Mouse (Mus musculus) cerebellum, postnatal 36 days (tissue): ENCODE measurements at regions not wholly inside any gene's neighbourhood (a gene's known extent, or its start where the extent isn't known, plus 50 kb on each side); places are given as distances from the start of the nearest gene placed in this dataset.

ENCODE experiments used
- DNase-seq, 2 experiments: peaks; one replicate each; pipeline ENCODE4 v3.0.0; 2021 to 2022; ENCODE audit warnings: mixed read lengths in 2 of 2

DNA sequence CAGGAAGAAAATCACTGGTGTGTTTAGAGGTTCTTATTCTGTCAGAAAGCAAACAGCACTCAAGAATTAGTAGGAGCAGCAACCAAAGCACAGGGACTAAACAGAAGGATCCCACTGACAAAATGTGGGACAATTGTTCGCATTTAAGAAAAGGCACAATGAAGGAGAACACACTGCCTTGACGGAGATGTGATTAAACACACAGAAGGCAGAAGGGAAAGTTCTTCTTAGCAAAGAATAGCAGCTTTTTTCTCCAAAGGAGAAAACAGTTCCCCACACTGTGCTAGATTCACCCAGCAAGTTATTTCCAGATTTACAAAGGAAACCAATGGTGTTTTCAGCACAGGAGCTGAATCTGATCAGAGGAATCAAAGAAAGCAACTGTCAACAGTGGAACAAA is 316.5 kb downstream of the Nsun3 start:
- no peak for DNase-seq

GRCm38 (mm10) chr16:62469286-62469685 is 317.3 kb downstream of the Nsun3 start:
- no peak for DNase-seq

- peak; percentile 23 to 30 for DNase-seq
Measured at GRCm38 (mm10) chr16:62468846-62469245, 317.8 kb downstream of the Nsun3 start.

DNA sequence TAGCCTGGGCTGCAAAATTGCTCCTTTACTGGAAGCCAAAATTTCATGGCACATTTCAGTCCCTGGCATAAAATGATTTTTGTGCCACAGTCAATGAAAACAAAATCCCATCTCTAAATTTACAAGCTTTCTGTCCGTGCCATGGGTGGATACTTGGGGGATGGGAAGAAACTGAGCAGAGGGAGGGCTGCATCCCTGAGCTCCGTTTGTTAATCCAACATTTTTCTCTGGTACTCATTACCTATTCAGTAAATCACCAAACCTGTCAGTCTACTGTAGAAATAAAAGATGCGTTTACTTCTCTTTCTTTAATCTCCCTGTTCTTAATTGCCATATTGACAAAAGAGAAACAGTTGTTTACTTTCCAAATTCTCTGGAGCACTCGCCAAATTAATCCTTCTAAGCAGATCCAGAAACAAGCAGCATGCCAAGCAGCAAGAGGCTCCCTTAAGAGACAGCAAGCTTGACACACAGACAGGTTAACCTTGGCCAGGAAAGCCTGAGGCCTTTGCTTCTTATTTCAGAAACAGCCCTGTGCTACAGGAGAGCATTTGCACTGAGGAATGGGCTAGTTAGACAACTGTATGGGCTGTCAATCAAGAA is 326.6 kb downstream of the Nsun3 start:
- DNase-seq = no peak

DNA sequence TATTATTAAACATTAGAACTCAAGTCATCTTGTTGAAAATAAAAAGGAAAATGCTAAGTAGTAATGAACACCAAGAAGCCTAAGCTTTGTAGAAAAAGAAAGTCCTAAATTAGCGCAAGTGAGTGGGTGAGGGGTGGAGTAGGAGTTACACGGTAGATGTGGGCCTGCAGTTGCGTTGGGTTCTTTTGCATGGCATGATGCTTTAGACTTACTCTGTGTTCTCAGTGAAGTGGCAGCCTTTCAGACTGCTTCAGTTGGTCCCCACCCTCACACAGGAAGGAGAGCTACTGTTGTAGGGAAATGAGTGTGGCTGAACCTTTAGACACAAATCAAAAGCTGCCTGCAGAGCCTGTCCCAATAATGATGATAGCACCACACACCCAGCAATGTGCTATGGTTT is 336.9 kb downstream of the Nsun3 start:
- DNase-seq = no peak

GRCm38 (mm10) chr16:62447380-62447779 is 339.2 kb downstream of the Nsun3 start:
- DNase-seq = no peak

DNA sequence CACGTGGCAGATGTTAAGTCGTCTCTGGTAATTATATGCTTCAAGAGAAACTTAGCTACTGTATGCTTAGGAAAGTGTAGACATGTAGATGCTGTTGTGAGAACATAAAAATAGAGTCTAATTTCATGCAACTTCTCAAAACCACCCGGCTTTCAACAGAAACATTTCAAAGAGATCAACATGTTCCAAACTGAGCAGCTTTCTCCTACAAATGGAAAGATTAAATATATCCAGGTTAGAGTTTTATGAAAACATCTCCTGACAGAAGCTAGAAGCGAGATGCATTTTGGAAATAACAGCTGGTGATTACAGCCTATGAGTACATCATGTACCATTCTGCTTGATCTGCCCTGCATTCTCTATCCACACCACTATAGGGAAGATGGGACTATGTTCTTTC is 345.4 kb downstream of the Nsun3 start:
- DNase-seq = no peak

GRCm38 (mm10) chr16:62433125-62433524 is 353.5 kb downstream of the Nsun3 start:
- no peak for DNase-seq

DNA sequence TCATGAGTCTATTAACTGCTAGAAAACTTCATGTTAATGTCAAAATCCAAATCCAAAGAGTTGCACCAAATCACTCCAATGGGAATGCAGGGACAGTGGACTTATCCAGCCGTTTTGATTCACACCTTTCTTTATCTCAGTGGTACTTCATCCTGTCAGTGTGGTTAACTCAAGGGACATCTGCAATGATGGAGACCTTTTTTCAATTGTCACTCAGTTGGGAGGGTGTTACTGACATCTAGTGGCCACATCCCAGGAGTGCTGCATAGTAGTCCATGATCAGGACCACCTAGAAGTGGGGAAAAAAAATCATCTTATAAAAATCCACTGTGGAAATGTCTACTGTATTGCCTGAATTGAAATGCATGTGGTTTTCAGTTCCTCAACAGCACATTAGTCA is 372.1 kb downstream of the Nsun3 start:
- DNase-seq = peak in 1 of 2 experiments; percentile 8

- DNase-seq = no peak
Measured at GRCm38 (mm10) chr16:62407526-62408165, 379.0 kb downstream of the Nsun3 start.

GRCm38 (mm10) chr16:62406458-62406857 is 380.2 kb downstream of the Nsun3 start:
- no peak for DNase-seq

DNA sequence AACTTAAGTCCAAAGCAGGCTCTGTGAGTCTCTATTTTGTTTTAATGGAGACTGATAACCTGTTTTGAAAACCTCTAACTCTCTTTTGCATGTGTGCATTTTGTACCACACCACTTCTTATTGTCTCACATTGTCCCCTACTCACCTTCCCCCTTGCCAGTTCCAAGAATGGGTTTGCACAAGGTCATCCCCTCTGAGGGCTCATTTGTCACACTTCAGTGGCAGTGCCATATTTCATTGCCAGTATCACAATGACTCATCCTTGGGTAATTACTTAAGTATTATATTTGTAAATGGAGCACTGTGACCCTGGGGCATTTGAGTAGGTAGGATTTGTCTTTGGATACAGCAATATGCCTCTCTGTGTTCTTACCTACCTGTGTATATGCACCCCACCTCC is 429.3 kb downstream of the Nsun3 start:
- no peak for DNase-seq

DNA sequence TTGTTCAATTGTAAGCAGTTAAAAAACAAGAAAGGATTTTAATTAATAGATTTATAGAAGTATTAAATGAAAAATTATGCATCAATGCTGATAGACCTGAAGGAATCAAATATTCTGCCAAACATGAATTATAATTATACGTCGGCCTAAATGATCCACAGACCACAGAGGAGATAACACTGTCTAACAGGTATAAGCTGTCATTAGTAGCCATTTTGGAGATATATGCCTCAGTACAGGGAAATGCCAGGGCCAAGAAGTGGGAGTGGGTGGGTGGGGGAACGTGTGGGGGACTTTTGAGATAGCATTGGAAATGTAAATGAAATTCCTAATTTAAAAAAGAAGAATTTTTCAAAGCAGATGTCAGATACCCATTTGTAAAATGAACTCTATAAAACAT is 430.3 kb downstream of the Nsun3 start:
- DNase-seq = no peak

DNA sequence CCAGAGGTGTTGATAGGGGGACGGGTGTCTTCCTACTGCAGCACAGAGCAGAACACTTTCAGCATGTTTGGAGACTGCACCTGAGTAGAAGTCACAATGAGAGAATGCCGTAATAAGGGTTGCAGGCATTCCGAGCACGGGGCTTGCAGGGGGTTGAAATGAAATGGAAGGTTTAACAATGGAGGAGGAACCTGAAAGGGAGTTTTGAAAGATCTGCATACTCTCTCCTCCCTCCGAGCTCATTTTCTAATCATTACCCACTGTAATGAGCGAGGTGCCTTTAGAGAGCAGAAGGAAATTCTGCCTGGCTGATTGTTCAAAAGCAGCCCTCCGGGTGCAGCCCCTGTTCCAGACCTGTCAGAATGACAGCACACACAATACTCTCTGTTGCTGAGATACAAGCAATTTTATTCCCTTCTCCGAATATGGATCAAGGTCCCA is 430.8 kb downstream of the Nsun3 start:
- no peak for DNase-seq

GRCm38 (mm10) chr16:62327378-62328036 is 459.1 kb downstream of the Nsun3 start:
- no peak for DNase-seq

DNA sequence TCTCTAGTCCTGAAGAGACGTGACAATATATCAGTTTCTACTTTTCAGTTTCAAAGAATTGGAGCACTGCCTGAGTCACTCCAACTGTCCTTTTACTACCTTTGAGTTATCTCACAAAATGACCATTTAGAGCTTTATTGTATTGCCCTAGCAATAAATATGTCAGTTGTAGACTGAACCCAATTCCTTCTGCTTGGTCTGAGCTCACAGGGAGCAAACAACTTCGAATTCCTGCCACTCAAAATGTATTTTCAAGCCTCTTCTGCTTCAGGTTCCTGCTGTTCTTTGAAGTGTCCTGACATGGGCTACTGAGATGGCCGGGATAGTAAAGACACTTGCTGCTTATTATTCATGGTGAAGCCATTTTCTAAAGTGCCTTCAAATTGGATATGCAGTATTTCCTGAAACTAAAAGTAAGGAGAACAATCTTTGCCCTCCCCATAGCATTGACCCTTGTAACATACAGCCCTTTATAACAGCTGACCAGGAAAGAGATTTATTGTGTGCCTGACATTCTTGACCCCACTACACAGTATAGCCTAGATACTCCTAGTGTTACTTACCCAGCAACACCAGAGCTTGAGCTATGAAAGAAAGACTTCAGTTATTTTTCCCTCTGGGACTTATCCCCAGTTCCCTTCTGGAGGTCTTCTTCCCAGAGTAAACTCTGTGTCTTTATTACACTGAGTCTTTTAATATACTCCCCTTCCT is 460.9 kb downstream of the Nsun3 start:
- DNase-seq = no peak

DNA sequence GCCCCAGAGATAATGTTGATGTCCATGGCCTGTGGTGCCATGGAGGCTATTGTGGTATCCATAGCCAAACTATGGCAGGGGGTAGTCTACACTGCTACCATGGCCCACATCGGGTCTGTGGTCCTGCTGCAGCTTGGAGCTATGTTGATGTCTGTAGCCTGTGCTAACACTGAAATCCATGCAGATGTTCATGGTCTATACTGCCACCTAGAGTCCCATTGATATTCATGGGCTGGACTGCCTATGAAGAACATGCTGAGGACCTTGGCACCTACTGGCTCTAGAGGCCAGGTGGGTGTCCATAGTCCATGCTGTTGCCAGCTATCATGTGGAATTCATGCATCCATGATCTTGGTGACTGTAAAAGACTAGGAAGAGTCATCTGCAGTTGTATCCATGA is 463.8 kb downstream of the Nsun3 start:
- DNase-seq = no peak

DNA sequence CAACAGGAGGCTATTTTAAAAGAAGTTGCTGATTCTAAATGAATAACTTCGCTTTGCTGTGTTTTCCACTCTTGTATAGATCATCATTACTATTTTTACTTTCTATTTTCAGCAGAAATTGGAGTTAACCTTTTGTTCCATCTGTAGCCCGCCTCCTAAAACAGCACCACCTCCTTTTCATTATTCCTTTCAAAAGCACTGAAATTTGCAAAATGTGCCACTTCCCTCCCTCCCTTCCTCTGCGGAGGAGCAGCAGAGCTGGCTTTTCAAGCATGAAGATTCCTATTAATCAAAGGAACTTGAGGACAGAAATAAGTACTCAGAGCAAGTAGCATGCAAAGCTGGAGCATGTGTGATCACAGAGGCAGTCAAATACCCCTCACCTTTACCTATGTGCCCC is 497.7 kb downstream of the Nsun3 start:
- DNase-seq = no peak
